Mouse (Mus musculus) c-Kit-positive CD71-negative TER-119-negative erythroid progenitor cells, embryonic 14.5 days (primary cell): ENCODE results near the gene A930018P22Rik.

ENCODE experiments used
- DNase-seq: peaks from one replicate; pipeline ENCODE4 v3.0.0-alpha.2; 2013; ENCODE audit warnings: low read depth

Gene A930018P22Rik

DNA sequence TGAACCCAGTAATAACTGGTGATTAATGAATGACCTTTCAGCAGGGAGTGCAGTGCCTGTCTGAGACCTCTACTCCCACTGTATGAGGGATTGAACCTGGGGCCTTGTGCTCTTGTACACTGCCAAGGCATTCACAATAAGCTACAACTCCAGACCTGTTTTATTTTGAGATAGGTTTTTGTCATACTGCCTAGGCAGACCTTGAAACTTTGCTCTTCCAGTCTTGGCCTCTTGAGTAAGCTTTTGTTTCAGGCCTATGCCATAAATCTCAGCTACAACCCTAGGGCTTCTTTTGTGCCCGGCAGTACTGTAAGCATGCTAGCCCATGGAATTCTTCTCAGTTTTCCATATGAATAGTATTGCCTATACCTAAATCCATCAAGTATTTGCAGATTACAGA, 3.5 kb upstream of the A930018P22Rik start:
- no peak for DNase-seq

DNA sequence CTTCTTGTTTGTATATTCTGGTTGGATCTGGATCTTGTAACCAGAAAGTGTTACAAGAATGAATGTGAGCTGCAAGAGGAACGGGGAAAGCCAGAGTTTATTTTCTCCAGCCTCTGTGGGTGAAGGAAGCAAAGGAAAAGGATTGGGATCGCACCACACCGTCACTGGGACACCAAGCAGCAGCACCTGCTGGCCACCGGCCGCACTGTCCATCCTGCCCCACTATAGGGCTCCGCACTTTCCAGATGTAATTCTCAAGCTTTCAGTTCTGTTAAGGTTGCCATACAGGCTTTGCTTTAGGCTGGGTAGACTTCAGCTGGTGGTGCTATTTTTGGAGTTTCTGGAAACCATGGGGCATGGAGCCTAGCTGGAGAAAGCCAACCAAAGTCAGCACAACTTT, 2.3 kb upstream of the A930018P22Rik start:
- DNase-seq: no peak

DNA sequence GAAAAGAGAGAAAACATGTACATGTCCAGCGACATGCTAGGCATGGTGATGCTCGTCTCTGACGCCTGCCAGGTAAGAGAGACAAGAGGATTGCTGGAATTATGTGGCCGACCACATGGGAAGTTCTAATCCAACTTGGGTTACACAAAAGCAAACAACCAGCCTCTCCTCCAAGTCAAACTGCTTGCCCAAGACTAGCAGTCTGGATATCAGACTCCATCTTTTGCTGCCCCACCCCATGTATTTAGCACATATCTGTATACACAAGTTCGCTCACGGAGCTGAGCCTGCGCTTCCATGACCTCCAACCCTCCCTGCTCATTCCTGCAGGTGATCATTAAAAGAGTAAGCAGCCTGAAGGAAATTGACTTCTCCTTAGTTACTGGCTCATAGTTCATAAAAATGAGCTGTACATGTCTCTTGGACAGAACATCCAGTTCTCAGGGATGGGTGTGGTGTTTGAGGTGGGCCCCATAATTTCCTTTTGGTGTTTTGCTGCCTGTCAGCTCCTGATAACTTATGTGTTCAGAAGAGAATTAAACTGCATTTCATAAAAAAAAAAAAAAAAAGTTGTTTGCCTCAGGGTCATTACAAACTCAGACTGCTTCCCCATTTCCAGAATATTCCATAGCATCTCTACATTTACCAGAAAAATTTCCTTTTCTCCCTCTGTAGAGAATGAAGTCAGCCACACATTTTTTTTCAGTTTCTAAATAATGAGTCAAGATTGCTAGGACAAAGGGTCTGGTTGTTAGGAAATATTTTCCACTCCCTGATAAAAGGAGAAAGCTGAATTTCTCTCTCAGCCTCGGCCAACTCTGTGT, 676 bp upstream of the A930018P22Rik start:
- DNase-seq: no peak

DNA sequence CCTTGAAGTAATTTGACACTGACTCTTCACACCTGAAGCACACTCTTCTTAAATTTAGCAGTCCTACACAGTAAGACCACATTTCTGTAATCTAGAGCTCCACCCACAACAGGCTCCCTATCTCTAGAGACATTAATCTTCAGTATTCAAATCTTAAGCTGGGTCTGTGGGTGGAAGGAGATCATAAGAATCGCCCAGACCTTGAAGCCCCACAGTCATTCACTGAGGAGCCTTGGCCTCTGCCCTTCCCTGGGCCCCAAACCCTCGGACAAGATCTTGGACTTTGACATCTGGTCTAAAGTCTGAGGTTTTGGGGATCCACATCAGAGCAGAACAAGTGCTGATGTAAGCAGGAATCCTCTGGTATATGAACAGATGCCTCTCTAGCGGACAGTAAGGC, 971 bp downstream of the A930018P22Rik start:
- no peak for DNase-seq

DNA sequence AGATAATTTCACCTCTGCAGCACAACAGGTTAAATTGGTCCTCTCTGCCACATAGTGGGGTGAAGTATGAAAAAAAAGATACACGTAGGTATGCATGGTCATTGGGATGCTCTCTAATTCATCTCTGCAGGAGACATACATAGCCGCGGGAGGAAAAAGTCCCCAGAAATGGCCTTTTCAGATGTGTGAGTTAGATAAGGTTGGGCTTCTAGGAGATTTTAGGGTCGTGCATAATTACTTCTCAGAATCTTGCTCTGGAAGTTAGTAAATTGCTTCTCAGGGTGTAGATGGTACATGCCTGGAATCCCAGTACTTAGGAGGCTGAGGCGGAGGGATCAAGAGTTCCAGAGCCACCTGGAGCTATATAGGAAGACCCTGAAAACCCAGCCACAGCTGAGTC, 1.5 kb downstream of the A930018P22Rik start:
- DNase-seq: no peak

DNA sequence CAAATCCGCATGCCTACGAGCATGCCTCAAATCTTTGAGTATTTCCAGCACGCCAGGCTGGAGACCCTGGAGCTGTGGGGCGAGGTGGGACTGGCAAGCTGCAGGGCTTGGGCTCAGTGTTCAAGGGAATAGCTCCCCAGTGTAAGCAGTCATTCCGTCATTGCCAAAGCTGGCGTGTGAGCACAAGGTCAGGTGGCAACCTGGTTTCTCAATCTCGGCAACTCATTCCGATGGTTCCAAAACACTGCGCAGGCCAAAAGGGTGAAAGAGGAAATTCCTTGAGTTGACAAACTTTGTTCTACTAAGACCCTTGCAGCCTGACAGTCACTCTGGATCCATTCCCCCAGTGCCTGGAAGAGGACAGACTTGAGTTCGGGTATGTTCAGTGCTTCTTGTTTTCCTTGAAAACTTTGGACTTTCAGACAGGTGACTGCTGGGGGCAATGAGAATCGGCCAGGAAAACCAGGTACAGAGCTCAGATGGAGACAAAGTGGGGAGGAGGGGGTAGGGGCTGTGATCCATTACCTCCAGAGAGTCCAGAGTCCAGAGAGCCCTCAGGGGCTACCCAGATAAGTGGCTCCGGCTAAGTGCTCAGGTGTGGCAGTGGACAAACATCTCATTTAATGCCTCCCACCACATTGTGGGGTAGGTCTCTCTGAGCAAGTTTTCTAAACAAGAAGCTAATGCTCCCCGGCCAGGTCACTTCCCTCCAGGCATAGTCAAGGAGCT, 6.4 kb downstream of the A930018P22Rik start:
- no peak for DNase-seq

DNA sequence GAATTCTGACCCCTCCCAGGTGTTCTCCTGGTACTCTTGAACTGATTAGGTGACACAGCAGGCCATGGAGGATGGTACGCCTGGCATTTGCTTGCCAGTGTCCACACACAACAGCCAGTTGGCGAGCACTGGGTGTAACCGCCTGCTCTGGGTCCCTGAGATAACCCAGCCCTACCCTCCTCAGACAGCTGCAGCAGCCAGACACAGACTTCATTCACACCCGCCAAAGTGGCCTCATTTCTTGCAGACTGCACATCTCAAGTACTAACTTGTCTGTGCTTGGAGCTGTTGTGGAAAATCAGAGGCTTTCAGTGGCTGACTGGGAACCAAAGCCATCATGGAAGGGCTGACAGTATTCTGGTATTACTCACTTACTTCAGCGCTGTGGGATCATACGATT, 7.6 kb downstream of the A930018P22Rik start:
- DNase-seq: no peak

DNA sequence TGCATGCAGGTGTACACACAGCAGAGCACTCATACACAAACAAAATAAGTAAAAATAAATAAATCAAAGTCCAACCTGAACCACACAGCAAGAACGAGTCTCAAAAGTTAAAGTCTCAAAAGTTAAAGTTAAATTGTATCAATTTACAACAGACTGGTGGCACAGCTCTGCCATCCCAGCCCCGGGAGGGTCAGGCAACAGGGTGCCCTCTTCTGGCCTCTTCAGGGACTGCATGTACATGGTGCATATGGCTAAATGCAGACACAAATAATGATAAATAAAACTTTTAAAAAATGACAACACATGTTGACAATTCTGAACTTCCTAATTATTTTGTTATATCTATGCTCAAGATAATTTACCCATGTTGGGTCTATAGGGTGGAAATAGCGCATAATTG, 8.4 kb downstream of the A930018P22Rik start:
- no peak for DNase-seq

DNA sequence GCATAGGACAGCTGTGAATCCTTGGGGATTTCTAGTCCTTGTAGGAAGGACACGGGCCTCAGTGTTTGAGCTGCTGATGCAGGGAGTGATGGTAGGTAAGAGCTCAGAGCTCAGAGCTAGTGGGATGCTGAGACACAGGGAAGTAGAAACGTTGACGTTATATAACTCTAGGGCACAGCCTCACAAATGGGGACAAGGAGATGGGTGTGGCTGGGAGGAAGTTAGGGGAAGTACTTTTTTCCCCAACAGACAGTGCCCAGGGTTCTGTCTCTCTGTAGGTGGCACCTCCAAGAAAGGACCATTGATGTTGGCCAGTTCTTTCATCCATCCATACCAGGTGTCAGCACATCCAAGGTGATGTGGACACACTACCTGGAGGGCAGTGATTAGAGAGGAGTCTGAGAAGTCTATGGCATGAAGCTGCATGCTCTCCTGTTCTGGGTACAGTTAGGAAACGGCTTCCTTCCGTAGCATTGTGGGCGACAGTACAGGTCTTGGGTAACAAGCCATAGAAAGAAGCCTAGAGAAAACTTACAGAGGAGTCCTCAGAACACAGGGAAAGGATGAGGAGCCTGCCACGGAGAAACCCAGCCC, 9.8 kb downstream of the A930018P22Rik start:
- no peak for DNase-seq

DNA sequence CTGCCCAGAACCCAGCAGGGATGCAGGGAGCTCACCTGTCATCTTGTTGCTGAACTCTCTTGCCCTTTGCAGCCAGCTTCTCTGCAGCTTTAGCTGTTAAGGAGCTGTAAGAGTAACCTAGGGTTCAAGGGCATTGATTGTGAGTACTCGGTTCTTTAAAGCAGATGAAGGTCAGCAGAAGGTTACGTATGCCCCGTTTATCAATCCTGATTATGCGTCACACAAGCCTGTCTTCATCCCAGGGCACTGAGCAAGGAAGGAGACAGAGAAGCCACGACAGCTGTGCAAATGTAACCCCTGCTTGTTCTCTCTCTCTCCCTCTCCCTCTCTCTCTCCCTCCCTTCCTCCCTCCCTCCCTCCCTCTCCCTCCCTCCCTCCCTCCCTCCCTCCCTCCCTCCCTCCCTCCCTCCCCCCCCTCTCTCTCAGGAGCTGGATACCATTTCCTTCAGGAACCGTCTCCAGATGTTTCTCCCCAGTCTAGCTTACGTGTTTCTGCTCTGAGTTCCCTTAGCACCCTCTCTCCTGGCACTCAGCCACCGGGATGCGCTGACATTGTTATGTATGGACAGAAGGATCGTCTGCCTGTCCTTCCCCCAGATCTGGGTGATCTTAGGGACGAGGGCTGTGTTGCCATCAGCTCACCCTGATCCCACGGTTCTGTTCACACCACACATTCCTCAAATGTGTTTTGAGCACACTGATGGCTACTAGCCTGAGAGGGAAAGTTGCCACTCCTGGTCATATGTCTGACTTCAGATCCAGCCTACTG, 10.7 kb downstream of the A930018P22Rik start:
- no peak for DNase-seq

DNA sequence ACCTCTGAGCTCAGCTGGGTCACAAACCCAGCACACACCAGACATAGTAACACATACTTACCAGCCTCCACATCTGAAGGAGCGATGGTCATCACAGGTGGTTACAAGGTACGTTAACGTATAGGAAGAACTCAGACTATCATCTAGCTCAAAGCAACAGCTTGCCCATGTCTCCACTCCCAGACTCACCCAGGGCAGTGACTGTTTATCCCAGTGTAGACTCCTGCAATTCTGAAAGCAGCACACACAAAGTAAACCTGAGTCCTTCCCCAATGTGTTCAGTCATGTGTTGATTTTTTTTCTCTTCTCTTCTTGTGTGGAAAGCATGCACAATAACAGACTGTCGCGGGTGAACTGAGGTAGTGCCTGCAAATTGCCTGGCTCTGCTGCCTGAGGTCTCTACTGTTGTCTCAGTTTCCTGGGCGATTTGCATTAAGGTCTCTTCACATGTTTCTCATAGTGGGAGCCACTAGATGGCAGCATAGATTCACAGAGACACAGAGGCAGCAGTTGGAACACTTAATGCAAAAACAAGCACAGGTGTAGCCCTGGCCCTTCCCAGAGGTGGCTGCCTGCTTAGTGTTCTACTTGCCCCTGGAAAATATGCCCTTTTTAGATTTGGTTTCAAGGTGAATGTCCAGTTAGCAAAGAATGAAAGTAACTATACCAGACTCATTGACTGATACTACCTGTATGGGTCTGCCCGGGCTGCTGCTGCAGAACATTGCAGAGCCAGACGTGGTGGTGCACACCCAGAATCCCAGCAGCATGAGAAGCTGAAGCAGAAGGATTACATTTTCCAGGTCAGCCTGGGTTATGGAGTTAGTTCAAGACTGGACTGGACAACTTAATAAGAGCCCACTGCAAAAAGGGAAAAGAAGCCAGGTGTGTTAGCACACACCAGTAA, 11.8 kb downstream of the A930018P22Rik start:
- DNase-seq: peak; percentile 80

DNA sequence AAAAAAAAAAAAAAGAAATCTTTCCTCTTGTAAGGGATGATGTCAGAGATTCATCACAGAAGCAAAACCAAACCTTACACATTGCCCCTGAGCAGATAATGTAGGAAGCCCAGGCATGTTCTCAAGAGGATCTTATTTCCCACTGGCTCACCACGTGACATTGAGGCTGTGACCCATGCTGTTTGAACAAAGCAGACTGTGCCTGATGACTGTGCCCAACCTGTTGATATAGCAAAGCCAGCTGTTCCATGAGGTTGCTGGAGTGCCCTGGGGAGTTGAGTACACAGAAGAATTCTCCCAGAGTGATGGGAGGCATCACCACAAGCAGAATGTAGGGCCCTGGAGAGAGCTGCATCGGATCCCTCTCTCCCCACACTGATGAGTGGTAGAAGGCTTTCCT, 13.4 kb downstream of the A930018P22Rik start:
- DNase-seq: no peak

DNA sequence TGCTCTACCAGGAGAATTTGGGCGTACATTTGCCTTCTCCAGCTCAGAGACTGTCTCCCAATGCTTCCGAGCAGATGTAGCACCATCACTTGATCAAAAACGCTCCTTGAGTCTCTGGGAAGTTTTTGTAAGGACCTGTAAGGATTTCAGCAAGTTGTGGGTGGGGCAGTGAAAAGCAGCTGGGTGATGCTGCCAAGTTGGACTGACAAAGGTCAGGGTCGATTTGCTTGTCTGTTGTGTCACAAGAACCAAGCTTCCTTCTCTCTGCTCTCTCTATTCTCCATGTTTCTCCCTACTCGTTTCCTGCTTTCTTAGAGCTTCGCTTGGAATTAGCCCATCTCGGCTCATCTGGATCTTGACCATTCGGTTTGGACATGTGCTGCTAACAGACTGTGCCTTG, 19.6 kb downstream of the A930018P22Rik start:
- DNase-seq: no peak

DNA sequence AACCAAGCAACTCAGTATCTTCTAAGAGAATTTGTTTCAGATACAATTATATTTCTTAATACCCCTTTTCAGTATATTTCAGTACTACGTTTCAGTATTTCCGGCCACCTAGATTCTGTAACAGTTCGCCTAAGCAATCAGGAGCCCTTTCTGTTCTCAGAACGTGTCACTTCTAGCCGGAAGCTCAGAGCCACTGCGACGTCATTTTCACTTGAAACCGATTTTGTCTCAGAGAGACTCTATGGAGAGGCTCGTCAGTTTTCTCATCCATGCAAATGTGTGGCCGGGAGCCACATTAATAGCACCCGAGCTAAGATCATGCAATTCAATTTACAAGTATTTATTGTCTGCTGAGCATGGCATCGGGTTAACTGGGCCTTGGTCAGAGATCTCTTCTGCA, 21.4 kb downstream of the A930018P22Rik start:
- DNase-seq: no peak

DNA sequence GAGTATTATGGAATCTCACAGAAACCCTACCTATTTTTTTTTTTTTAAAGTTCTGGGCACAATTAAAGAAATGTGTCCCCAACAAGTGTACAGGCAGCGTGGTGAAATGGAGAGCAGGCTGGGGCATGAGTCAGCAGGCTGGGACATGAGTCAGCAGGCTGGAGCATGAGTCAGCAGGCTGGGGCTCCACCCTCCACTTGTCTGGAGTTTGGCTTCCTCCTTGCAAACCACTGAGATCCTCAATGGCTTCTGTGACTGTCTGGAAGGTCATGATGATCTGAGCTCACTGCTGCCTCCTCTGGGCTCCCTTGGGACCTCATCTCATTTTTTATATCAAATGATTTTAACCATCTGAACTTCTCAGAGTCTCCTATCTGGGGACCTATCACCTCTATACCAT, 23.4 kb downstream of the A930018P22Rik start:
- DNase-seq: no peak

DNA sequence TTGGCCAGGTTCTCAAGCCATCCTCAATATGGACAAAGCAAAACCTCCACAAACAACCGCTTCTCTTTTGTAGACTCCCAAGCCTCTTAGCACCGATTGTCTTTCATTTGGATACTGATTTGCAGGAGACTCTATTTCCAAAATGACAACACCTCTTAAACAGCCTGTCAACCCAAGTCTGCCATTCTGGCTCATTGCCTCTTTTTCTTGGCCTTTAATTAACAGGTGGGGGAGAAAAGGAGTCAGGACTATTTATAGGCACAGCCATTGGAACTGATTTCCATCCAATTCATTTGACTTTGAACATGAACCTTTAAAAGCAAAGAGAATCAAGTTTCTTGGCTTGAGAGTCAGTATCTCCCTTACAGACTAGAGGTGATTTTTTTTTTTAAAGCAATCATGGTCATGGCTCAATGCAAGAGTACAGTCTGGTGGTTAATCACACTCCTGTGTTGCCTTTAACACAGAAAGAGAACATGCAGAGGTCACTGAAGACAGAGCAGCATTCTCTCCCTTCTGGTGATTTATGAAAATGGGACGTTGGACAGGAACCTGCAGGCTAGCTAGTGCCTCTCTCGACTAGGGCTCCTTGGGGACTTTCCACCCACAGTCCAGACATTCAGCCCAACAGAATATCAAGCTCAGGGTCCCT, 25.5 kb downstream of the A930018P22Rik start:
- no peak for DNase-seq

DNA sequence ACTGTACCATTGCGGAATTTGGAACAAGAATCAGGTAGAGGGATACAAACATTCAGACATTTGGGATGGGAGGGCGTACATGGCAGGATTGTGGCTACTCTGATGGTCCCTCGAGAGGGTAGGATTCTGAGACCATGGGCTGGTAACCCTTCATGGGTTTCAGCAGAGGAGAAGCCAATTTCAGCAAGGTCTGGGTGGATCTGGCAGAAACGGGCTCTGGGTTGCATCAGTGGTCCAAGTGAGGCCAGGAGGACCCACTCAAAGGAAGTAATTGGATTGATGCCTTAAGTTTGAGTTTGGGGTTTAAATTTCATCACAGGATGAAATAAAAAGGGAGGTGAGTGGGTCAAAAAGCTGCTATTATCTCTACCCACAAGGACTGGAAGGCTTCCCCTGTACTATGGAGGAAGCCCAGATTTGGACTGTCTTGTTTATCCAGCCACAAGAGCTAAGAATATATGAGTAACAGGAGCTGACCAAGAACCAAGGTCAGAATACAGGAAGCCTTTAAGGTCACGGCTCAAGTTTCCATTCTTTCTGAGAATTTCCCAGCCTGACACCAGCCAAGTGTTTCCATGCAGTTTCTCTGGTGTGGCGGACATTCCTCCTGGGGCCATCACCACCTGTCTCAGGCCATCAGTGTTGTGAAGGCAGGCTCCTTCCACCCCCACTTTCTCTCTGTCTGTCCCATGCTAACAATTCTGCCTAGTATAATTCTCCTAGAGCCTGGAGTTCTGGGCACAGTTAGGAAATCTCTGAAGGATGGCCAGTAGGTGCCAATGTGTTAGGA, 28.2 kb downstream of the A930018P22Rik start:
- DNase-seq: no peak

DNA sequence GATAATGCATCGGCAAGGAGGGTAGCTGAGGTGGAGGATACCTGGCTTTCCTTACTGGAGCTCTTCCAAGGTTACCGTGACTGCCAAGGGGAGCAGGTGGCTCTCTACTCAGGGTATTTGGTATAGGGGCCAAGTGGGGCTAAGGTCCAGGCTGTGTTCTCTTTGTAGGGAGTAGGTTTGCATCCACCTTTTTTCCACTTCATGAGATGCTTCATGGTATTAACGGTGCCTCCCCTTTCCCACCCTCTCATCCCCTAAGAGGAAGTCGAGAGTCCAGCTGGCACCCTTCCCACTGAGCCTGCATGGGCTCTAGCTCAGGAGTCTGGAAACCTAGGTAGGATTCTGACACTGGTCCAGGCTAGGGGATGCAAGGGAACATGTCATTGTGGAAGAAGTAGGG, 30.8 kb downstream of the A930018P22Rik start:
- DNase-seq: no peak

DNA sequence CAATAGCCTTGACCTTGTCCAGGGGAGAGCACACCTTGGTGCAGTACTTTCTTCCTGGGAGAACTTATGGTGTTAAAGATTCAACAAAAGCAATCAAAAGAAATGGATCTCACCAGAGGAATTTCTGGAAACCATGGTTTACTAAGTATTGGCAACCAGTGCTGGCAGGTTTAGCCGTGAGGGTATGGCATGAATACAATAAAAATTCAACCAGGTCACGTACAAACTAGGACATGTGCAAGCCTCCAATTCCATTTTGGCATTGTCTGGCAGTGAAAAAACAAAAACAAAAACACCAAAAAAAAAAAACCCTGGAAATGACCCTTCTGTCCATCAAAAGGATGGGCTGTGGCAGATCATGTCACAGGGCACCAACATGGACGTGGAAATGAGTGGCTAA, 31.3 kb downstream of the A930018P22Rik start:
- no peak for DNase-seq

DNA sequence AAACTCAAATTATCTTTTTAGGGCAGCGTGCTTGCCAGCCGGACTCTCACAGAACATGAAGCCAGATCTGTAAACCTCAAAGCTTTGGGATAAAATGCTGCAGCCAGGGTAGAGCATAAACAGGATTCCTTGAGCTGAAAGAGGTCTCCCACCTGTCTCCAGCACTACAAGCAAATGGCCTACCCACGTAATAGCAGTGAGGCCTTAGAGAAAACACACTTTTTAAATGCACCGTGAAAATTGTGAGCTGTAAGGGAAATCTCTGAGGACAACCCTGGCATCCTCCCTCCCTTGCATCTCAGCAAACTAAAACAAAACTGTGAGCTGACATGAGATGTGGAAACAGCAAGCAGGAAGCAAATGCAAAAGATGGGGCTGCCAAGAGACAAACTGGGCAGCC, 35.3 kb downstream of the A930018P22Rik start:
- no peak for DNase-seq
